Mouse (Mus musculus): ENCODE results near the gene Pgs1. TPM values are rescaled to one million over a fixed set of nuclear protein-coding genes. Genes with fewer than 3 reads are reported as not detected.
A peak's percentile ranks its signal among the peaks of the same experiment; 100 is the strongest.

The Pgs1 gene
- total and polyA plus RNA-seq, 2 experiments from 2014 or later: 20.3 to 33.0 TPM

- no peaks in the 10 kb centered on the region for H3K9me3 ChIP-seq (replicated peaks; ENCODE audit: control insufficient read depth, low read length)
- peaks cover 34% of the 10 kb centered on the region for H3K4me1 ChIP-seq (ENCODE audit: control insufficient read depth, insufficient read depth)
- 50% methylated on average over 2 of the region's 2 CpGs for WGBS
- TF ChIP-seq EP300 (IDR thresholded peaks at IDR 0.05; ENCODE audit: low read depth) (no peak), CTCF (IDR thresholded peaks at IDR 0.05; ENCODE audit: low read depth) (no peak)
- DNase-seq (ENCODE audit: low spot score) (no peak), ATAC-seq (ENCODE audit: insufficient read depth, low read depth) (no peak)
- peaks cover 12% of the 10 kb centered on the region for H3K27me3 ChIP-seq (ENCODE audit: control insufficient read depth, insufficient read depth, low read length)
- no peak overlapping the region for H3K4me2 ChIP-seq (ENCODE audit: low read depth, low read length)
- 0 out of 2 replicates have a peak, but pooled peaks cover 4% of the 10 kb centered on the region for H3K36me3 ChIP-seq (replicated peaks; ENCODE audit: control insufficient read depth, insufficient read depth, low read length)
- H3K27ac ChIP-seq (ENCODE audit: low read depth): no peak overlapping the region
- H3K4me3 ChIP-seq (ENCODE audit: low read depth, low read length): no peak overlapping the region
- no peak overlapping the region for H3K9ac ChIP-seq (replicated peaks; ENCODE audit: low read depth, low read length)
Measured at GRCm38 (mm10) chr11:117971646-117972242, 14.3 kb upstream of the Pgs1 start.

DNA sequence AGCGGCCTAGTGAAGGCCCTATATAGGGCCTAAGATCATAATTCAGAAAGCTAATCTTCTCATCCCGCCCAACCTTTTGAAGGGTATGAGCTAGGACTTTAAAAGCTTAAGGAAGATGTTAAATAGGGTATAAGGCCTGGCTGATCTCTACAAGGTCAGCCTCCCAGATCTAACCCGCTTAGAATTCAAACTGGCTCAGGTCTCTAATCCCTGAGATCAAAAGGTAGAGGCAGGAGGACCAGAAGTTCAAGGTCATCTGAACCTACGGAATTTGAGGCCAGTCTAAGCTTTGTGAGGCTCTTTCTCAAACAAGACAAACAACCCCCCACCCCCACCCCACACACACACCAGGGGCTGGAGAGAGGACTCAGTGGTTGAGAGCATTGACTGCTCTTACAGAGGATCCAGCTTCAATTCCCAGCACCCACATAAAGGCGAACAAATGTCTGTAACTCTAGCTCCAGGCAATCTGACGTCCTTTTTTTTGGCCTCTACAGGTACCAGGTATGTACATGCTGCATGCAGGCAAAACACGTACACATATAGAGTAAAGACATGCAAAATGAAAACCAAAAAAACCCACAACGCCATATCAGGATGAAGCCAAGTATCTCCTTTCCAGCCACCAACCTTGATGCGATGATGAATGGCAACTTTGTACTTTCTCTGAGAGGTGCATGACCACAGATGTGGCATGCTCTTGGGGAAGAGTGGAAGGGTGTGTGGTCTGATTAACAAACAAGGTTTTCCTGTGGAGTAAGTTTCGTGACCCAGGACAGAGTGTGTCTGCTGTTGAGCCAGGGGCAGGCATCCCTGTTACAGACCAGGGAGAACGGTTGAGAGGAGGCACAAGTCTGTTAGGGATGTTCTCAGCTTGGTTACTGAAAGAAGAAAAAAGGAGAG lies 13.2 kb upstream of the Pgs1 start:
- WGBS: 88% methylated on average over 11 of the region's 11 CpGs
- peaks cover 27% of the 10 kb centered on the region for H3K4me1 ChIP-seq (ENCODE audit: control insufficient read depth, insufficient read depth)
- no peak for ATAC-seq (ENCODE audit: insufficient read depth, low read depth)

GRCm38 (mm10) chr11:117973569-117973968 lies 12.5 kb upstream of the Pgs1 start:
- 41% methylated on average over 5 of the region's 5 CpGs for WGBS
- no peak overlapping the region for H3K9ac ChIP-seq (replicated peaks; ENCODE audit: low read depth, low read length)
- no peak overlapping the region for H3K4me2 ChIP-seq (ENCODE audit: low read depth, low read length)
- no peak for DNase-seq (ENCODE audit: low spot score)
- H3K27me3 ChIP-seq (ENCODE audit: control insufficient read depth, insufficient read depth, low read length): no peaks in the 10 kb centered on the region
- peaks cover 21% of the 10 kb centered on the region for H3K4me1 ChIP-seq (ENCODE audit: control insufficient read depth, insufficient read depth)
- no peak for TF ChIP-seq EP300 (IDR thresholded peaks at IDR 0.05; ENCODE audit: low read depth)
- no peak for ATAC-seq (ENCODE audit: insufficient read depth, low read depth)
- no peak overlapping the region for H3K4me3 ChIP-seq (ENCODE audit: low read depth, low read length)
- no peaks in the 10 kb centered on the region for H3K9me3 ChIP-seq (replicated peaks; ENCODE audit: control insufficient read depth, low read length)
- no peak overlapping the region for H3K27ac ChIP-seq (ENCODE audit: low read depth)
- H3K36me3 ChIP-seq (replicated peaks; ENCODE audit: control insufficient read depth, insufficient read depth, low read length): no peaks in the 10 kb centered on the region

More for the DNA sequence above, 13.2 kb upstream of the Pgs1 start:
- Histone ChIP-seq H3K27ac (ENCODE audit: low read depth) (no peak overlapping the region), H3K4me3 (ENCODE audit: low read depth, low read length) (no peak overlapping the region), H3K36me3 (replicated peaks; ENCODE audit: control insufficient read depth, insufficient read depth, low read length) (no peaks in the 10 kb centered on the region), H3K27me3 (ENCODE audit: control insufficient read depth, insufficient read depth, low read length) (peaks cover 1% of the 10 kb centered on the region; the same call in 1 of the 2 replicates), H3K9ac (replicated peaks; ENCODE audit: low read depth, low read length) (no peak overlapping the region), H3K4me2 (ENCODE audit: low read depth, low read length) (no peak overlapping the region), H3K9me3 (replicated peaks; ENCODE audit: control insufficient read depth, low read length) (no peaks in the 10 kb centered on the region)
- DNase-seq (ENCODE audit: low spot score): no peak
- TF ChIP-seq CTCF (IDR thresholded peaks at IDR 0.05; ENCODE audit: low read depth) (no peak), EP300 (IDR thresholded peaks at IDR 0.05; ENCODE audit: low read depth) (no peak)

- TF ChIP-seq CTCF (IDR thresholded peaks at IDR 0.05; ENCODE audit: low read depth) (no peak), EP300 (IDR thresholded peaks at IDR 0.05; ENCODE audit: low read depth) (no peak)
- Histone ChIP-seq H3K9ac (replicated peaks; ENCODE audit: low read depth, low read length) (no peak overlapping the region), H3K4me3 (ENCODE audit: low read depth, low read length) (no peak overlapping the region), H3K27me3 (ENCODE audit: control insufficient read depth, insufficient read depth, low read length) (no peaks in the 10 kb centered on the region), H3K9me3 (replicated peaks; ENCODE audit: control insufficient read depth, low read length) (no peaks in the 10 kb centered on the region), H3K4me2 (ENCODE audit: low read depth, low read length) (no peak overlapping the region), H3K36me3 (replicated peaks; ENCODE audit: control insufficient read depth, insufficient read depth, low read length) (no peaks in the 10 kb centered on the region), H3K27ac (ENCODE audit: low read depth) (peak overlapping the region; percentile 11; the same call in 1 of the 2 replicates), H3K4me1 (ENCODE audit: control insufficient read depth, insufficient read depth) (peaks cover 21% of the 10 kb centered on the region)
- ATAC-seq (ENCODE audit: insufficient read depth, low read depth): no peak
- no peak for DNase-seq (ENCODE audit: low spot score)
- 21% methylated on average over 14 of the region's 14 CpGs for WGBS
Measured at GRCm38 (mm10) chr11:117974327-117975125, 11.6 kb upstream of the Pgs1 start.

DNA sequence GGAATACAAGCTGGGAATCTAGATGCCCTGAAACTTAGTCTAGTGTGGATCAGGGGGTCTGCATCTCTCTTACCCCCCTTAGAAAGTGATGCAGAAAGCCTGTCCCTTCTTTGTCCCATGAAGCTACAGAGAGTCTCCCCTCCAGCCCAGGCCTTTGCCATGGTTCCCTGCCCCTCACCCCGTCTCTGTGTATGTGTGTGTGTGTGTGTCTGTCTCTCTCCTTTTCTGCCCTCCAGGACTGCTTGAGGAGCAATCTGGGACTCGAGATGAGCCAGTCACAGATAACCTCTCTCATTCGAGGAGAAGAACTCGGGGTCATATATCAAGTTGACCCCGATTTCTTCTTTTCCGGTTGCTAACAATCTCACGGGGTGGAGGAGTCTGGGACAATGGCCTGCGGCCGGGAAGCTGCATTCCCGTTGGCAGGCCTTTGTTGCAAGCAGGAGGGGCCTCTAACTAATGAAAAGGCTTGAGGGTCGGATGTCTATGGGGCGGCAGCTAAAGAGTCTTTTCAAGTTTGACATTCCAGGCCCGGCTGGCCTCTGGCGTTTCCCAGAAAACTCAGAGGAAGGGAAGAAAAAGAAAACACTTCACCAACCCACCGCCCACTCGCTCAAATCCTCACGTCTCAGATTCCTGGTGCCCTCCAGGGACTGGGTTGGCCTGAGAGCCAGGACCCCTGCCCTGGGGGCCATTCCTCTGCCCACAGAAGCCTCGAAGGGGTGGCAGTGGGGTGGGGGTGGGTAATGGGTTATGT lies 10.7 kb upstream of the Pgs1 start:
- H3K4me2 ChIP-seq (ENCODE audit: low read depth, low read length): no peak overlapping the region

More for the DNA sequence above, 10.7 kb upstream of the Pgs1 start:
- Histone ChIP-seq H3K9me3 (replicated peaks; ENCODE audit: control insufficient read depth, low read length) (no peaks in the 10 kb centered on the region), H3K36me3 (replicated peaks; ENCODE audit: control insufficient read depth, insufficient read depth, low read length) (no peaks in the 10 kb centered on the region), H3K4me3 (ENCODE audit: low read depth, low read length) (no peak overlapping the region), H3K27me3 (ENCODE audit: control insufficient read depth, insufficient read depth, low read length) (no peaks in the 10 kb centered on the region), H3K27ac (ENCODE audit: low read depth) (peak overlapping the region; percentile 11; the same call in 1 of the 2 replicates), H3K9ac (replicated peaks; ENCODE audit: low read depth, low read length) (no peak overlapping the region), H3K4me1 (ENCODE audit: control insufficient read depth, insufficient read depth) (peaks cover 21% of the 10 kb centered on the region)
- TF ChIP-seq CTCF (IDR thresholded peaks at IDR 0.05; ENCODE audit: low read depth): no peak
- TF ChIP-seq EP300 (IDR thresholded peaks at IDR 0.05; ENCODE audit: low read depth): no peak
- DNase-seq (ENCODE audit: low spot score) (no peak), ATAC-seq (ENCODE audit: insufficient read depth, low read depth) (peak; percentile 29)
- 34% methylated on average over 18 of the region's 18 CpGs for WGBS
